Mouse (Mus musculus): Measurements from ENCODE around the gene Gm13277. TPM values are rescaled to one million over a fixed set of nuclear protein-coding genes. Genes with fewer than 3 reads are reported as not detected.

The Gm13277 gene
- total and polyA plus RNA-seq, 3 experiments = not detected

DNA sequence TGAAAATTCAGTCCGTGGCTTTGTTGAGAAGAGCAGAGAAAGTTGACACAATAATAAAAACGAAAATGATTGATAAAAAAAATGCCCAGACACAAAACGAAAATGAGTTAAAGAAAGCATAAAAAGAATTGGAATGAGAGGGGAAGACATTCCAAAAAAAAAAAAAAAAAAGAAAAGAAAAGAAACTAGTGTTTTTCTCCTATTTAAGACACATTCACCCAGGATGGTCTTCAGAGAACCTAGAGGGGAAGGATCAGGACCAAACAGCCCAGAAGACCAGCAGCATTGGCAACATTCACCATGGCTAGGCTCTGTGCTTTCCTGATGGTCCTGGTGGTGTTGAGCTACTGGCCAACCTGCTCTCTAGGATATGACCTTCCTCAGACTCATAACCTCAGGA lies 27.5 kb downstream of the Gm13277 start, which contains the start of gene Ifna7:
Ifna7 (plus strand) TSS at position 301 of the 400 bp plus-strand sequence.
- dilution Hi-C loops (cut with MboI; ENCODE audit: extremely low pct_ligation_motif_present, extremely low pct_unique_long_range_greater_than_20kb, low sequenced_read_pairs) = no loop called here

DNA sequence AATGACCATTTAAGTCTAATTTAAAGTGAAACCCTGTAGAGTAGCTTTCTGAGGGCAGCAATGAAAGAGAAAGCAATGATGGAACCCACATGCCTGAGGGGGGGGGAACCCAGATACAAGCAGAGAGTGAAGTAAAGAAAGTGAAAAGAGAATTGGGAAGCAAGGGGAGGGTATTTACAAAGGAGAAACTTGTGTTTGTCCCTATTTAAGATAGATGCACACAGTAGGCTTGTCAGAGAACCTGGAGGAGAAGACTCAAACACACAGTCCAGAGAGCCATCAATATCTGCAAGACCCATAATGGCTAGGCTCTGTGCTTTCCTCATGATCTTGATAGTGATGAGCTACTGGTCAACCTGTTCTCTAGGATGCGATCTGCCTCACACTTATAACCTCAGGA lies 31.2 kb downstream of the Gm13277 start, which contains the start of gene Ifna11:
Ifna11 (plus strand) TSS at position 301 of the 400 bp plus-strand sequence.
- no peaks in the 10 kb centered on the region for H3K79me2 ChIP-seq (replicated peaks; ENCODE audit: control insufficient read depth, extremely low read depth, insufficient read depth, poor library complexity, severe bottlenecking)
- DNase-seq (ENCODE audit: extremely low read depth) = no peak
- no peaks in the 10 kb centered on the region for H3K9me3 ChIP-seq (replicated peaks; ENCODE audit: low read length)
- no peaks in the 10 kb centered on the region for H3K36me3 ChIP-seq (replicated peaks in 1 of 2; ENCODE audit: control insufficient read depth in 1 of 2, insufficient read depth in 1 of 2, low read length in 1 of 2)
- in situ Hi-C loops (cut with MboI; ENCODE audit: low pct_ligation_motif_present, low pct_unique_long_range_greater_than_20kb, low sequenced_read_pairs) (no loop called here), dilution Hi-C loops (cut with MboI; ENCODE audit: extremely low pct_ligation_motif_present, extremely low pct_unique_long_range_greater_than_20kb, low sequenced_read_pairs) (no loop called here)
- H3K4me3 ChIP-seq (replicated peaks in 1 of 3; ENCODE audit: low read depth in 2 of 3, low read length in 2 of 3, poor library complexity in 1 of 3) = no peak within 1 kb of the TSS
- no peak within 1 kb of the TSS for H3K4me2 ChIP-seq (ENCODE audit: insufficient read depth, low read depth, poor library complexity, severe bottlenecking)
- H3K9ac ChIP-seq (ENCODE audit: insufficient read depth, low read depth) = no peak within 1 kb of the TSS
- no peak within 1 kb of the TSS for H3K27ac ChIP-seq (ENCODE audit: insufficient read depth, low read depth)
- no peaks in the 10 kb centered on the region for H3K4me1 ChIP-seq (ENCODE audit: control insufficient read depth in 1 of 2, insufficient read depth in 2 of 2)
- H3K27me3 ChIP-seq (replicated peaks) = peaks cover 34% of the 10 kb centered on the region
- no peak for TF ChIP-seq JUN (IDR thresholded peaks at IDR 0.05; ENCODE audit: insufficient read depth, low read depth, low read length)
- TF ChIP-seq E2F4 (IDR thresholded peaks at IDR 0.05; ENCODE audit: insufficient replicate concordance, low read depth, low read length) = no peak
- no peak for TF ChIP-seq MEF2A (IDR thresholded peaks at IDR 0.05; ENCODE audit: borderline replicate concordance, low read depth, low read length)

More for the DNA sequence above, 27.5 kb downstream of the Gm13277 start, which contains the start of gene Ifna7:
- peaks cover 10% of the 10 kb centered on the region for H3K9me3 ChIP-seq (replicated peaks; ENCODE audit: low read length)
- H3K9ac ChIP-seq (ENCODE audit: insufficient read depth, low read depth) = no peak within 1 kb of the TSS
- no peaks in the 10 kb centered on the region for H3K4me1 ChIP-seq (ENCODE audit: control insufficient read depth in 1 of 2, insufficient read depth in 2 of 2)
- H3K4me3 ChIP-seq (replicated peaks in 1 of 3; ENCODE audit: low read depth in 2 of 3, low read length in 2 of 3, poor library complexity in 1 of 3) = no peak within 1 kb of the TSS
- in situ Hi-C loops (cut with MboI; ENCODE audit: low pct_ligation_motif_present, low pct_unique_long_range_greater_than_20kb, low sequenced_read_pairs) = no loop called here
- no peak for DNase-seq (ENCODE audit: extremely low read depth)
- H3K27me3 ChIP-seq (replicated peaks) = peaks cover 46% of the 10 kb centered on the region
- TF ChIP-seq EP300 (IDR thresholded peaks at IDR 0.05; ENCODE audit: low read length) = no peak
- TF ChIP-seq MEF2A (IDR thresholded peaks at IDR 0.05; ENCODE audit: borderline replicate concordance, low read depth, low read length) = no peak
- TF ChIP-seq NRF1 (IDR thresholded peaks at IDR 0.05; ENCODE audit: low read depth, low read length) = no peak
- TF ChIP-seq MAFK (IDR thresholded peaks at IDR 0.05; ENCODE audit: insufficient replicate concordance, low read length) = no peak
- TF ChIP-seq ETS1 (conservative IDR thresholded peaks at IDR 0.05; ENCODE audit: low read depth, low read length) = no peak
- TF ChIP-seq USF1 (IDR thresholded peaks at IDR 0.05; ENCODE audit: low read depth, low read length) = no peak
- TF ChIP-seq TBP (conservative IDR thresholded peaks at IDR 0.05; ENCODE audit: low read depth, low read length) = no peak
- no peak for TF ChIP-seq CHD2 (IDR thresholded peaks at IDR 0.05; ENCODE audit: low read length)
- TF ChIP-seq MAZ (IDR thresholded peaks at IDR 0.05; ENCODE audit: low read depth, low read length) = no peak
- TF ChIP-seq KAT2A (IDR thresholded peaks at IDR 0.05; ENCODE audit: insufficient replicate concordance, low read length) = no peak
- TF ChIP-seq E2F4 (IDR thresholded peaks at IDR 0.05; ENCODE audit: insufficient replicate concordance, low read depth, low read length) = no peak
- no peak for TF ChIP-seq ZNF384 (IDR thresholded peaks at IDR 0.05; ENCODE audit: low read depth, low read length)
- TF ChIP-seq SMC3 (IDR thresholded peaks at IDR 0.05; ENCODE audit: low read depth, low read length) = no peak
- TF ChIP-seq POLR2A (IDR thresholded peaks at IDR 0.05; ENCODE audit: low read depth, low read length) = no peak
- TF ChIP-seq JUN (IDR thresholded peaks at IDR 0.05; ENCODE audit: insufficient read depth, low read depth, low read length) = no peak
- no peaks in the 10 kb centered on the region for H3K79me2 ChIP-seq (replicated peaks; ENCODE audit: control insufficient read depth, extremely low read depth, insufficient read depth, poor library complexity, severe bottlenecking)
- H3K27ac ChIP-seq (ENCODE audit: insufficient read depth, low read depth) = no peak within 1 kb of the TSS
- H3K36me3 ChIP-seq (replicated peaks in 1 of 2; ENCODE audit: control insufficient read depth in 1 of 2, insufficient read depth in 1 of 2, low read length in 1 of 2) = no peaks in the 10 kb centered on the region
- H3K4me2 ChIP-seq (ENCODE audit: insufficient read depth, low read depth, poor library complexity, severe bottlenecking) = no peak within 1 kb of the TSS

Data from CH12.LX (cell line).